Mouse (Mus musculus) lung, postnatal 10 days (tissue): ENCODE data around the gene Hspb9.
A peak's percentile ranks its signal among the peaks of the same experiment; 100 is the strongest.

Experiments used
- DNase-seq: peaks from one replicate; pipeline ENCODE4 v3.0.0; 2021

The Hspb9 gene

GRCm38 (mm10) chr11:100709201-100709810, 4.3 kb upstream of the Hspb9 start:
- no peak for DNase-seq

GRCm38 (mm10) chr11:100710528-100710927, 3.1 kb upstream of the Hspb9 start:
- no peak for DNase-seq

- DNase-seq: no peak
Observed at GRCm38 (mm10) chr11:100710977-100711376, 2.7 kb upstream of the Hspb9 start.

- DNase-seq: peak; percentile 90
Observed at GRCm38 (mm10) chr11:100711783-100712615, 1.7 kb upstream of the Hspb9 start, which contains the start of gene Kat2a. TSS of gene Kat2a (minus strand) at chr11:100712465.

GRCm38 (mm10) chr11:100713174-100713573, 476 bp upstream of the Hspb9 start:
- DNase-seq: no peak

- peak; percentile 90 for DNase-seq
Observed at GRCm38 (mm10) chr11:100714534-100714915, 875 bp downstream of the Hspb9 start.

- no peak for DNase-seq
Observed at GRCm38 (mm10) chr11:100714948-100715347, 1.3 kb downstream of the Hspb9 start.

- no peak for DNase-seq
Observed at GRCm38 (mm10) chr11:100716649-100717048, 3.0 kb downstream of the Hspb9 start.

GRCm38 (mm10) chr11:100718462-100718861, 4.8 kb downstream of the Hspb9 start:
- no peak for DNase-seq

- DNase-seq: no peak
Observed at GRCm38 (mm10) chr11:100718866-100719265, 5.2 kb downstream of the Hspb9 start.

GRCm38 (mm10) chr11:100719312-100719711, 5.7 kb downstream of the Hspb9 start:
- DNase-seq: no peak

- DNase-seq: no peak
Observed at GRCm38 (mm10) chr11:100719893-100720292, 6.2 kb downstream of the Hspb9 start.

GRCm38 (mm10) chr11:100720345-100720744, 6.7 kb downstream of the Hspb9 start:
- DNase-seq: no peak

GRCm38 (mm10) chr11:100721254-100721653, 7.6 kb downstream of the Hspb9 start:
- no peak for DNase-seq

- DNase-seq: no peak
Observed at GRCm38 (mm10) chr11:100721776-100722492, 8.3 kb downstream of the Hspb9 start.

GRCm38 (mm10) chr11:100722493-100723028, 8.9 kb downstream of the Hspb9 start:
- no peak for DNase-seq

GRCm38 (mm10) chr11:100724919-100725512, 11.4 kb downstream of the Hspb9 start:
- peak; percentile 75 for DNase-seq

- no peak for DNase-seq
Observed at GRCm38 (mm10) chr11:100727201-100727600, 13.6 kb downstream of the Hspb9 start.

GRCm38 (mm10) chr11:100728601-100729000, 15.0 kb downstream of the Hspb9 start:
- DNase-seq: no peak

GRCm38 (mm10) chr11:100729976-100730375, 16.3 kb downstream of the Hspb9 start:
- no peak for DNase-seq

- DNase-seq: no peak
Observed at GRCm38 (mm10) chr11:100730477-100731205, 17.0 kb downstream of the Hspb9 start.
